Mouse (Mus musculus): Measurements from ENCODE around the gene Casq1. TPM values are rescaled to one million over a fixed set of nuclear protein-coding genes. Genes with fewer than 3 reads are reported as not detected.

Gene Casq1
- polyA plus RNA-seq, 1 experiment from 2014 or later = 1.3 TPM

DNA sequence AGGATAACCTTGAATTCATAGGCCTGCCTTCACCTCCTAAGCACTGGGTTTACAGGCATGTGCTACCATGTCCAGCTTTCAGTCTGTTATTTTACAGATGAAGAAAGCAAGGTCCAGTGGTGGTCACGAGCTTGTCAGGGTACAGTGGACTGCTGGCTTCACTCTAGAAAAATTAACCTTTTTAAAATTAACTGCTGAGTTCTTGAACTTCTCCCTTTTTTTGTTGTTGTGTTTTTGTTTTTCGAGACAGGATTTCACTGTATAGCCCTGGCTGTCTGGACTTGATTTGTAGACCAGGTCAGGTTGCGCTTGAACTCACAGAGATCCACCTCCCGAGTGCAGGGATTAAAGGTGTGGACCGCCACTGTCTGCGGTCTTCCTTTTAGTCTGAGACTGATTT lies 56.7 kb downstream of the Casq1 start:
- WGBS = 92% methylated on average over 6 of the region's 6 CpGs
- no peak overlapping the region for H3K27ac ChIP-seq
- no peak overlapping the region for H3K4me3 ChIP-seq
- peaks cover 37% of the 10 kb centered on the region for H3K36me3 ChIP-seq
- DNase-seq (ENCODE audit: low spot score) = no peak
- H3K9me3 ChIP-seq = no peaks in the 10 kb centered on the region
- no peaks in the 10 kb centered on the region for H3K27me3 ChIP-seq (ENCODE audit: insufficient read depth, poor library complexity, severe bottlenecking)
- peaks cover 5% of the 10 kb centered on the region; the same call in 1 of the 2 replicates for H3K4me1 ChIP-seq (replicated peaks)

DNA sequence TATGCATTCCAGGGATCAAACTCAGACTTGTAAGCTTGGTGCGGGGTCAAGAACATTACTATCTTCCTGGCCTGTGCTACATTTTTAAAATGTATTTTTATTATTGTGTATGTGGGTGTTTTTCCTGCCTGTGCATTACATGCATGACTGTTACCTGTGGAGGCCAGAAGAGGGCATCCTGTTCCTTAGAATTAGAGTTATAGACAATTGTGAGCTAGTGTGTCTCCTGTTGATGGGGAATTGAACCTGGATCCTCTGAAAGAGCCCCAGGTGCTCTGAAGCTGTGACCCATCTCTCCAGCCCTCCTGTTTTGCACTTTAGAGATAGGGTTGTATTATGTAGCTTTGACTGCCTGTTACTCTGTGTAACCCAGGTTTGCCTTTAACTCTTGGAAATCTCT lies 57.7 kb downstream of the Casq1 start:
- DNase-seq (ENCODE audit: low spot score) = peak; percentile 13
- H3K4me1 ChIP-seq (replicated peaks) = peaks cover 5% of the 10 kb centered on the region; the same call in 1 of the 2 replicates
- WGBS = 95% methylated on average over 1 of the region's 1 CpGs
- H3K36me3 ChIP-seq = peaks cover 28% of the 10 kb centered on the region
- no peak overlapping the region for H3K4me3 ChIP-seq
- H3K9me3 ChIP-seq = no peaks in the 10 kb centered on the region
- no peak overlapping the region for H3K27ac ChIP-seq
- H3K27me3 ChIP-seq (ENCODE audit: insufficient read depth, poor library complexity, severe bottlenecking) = no peaks in the 10 kb centered on the region

DNA sequence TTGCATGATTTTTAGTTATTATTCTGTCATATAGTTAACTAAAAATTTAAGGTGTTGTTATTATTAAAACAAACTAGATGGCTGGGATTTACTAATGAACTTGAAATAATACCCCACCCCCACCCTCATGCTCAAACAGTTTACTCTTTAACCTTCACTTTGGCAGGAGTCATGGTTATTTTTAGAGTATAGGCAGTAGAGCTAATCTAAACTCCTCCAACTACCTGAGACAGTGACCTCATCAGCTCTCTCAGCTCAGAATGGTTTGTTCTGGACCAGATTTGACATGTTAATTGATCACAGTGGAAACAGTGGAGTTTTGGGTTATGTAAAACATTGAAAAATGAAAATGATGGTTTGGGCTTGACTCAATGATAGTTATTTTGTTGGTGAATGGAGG lies 59.2 kb downstream of the Casq1 start:
- DNase-seq (ENCODE audit: low spot score) = no peak
- H3K27me3 ChIP-seq (ENCODE audit: insufficient read depth, poor library complexity, severe bottlenecking) = no peaks in the 10 kb centered on the region
- H3K36me3 ChIP-seq = peaks cover 27% of the 10 kb centered on the region
- H3K9me3 ChIP-seq = no peaks in the 10 kb centered on the region
- H3K4me3 ChIP-seq = no peak overlapping the region
- peaks cover 5% of the 10 kb centered on the region; the same call in 1 of the 2 replicates for H3K4me1 ChIP-seq (replicated peaks)
- H3K27ac ChIP-seq = no peak overlapping the region

DNA sequence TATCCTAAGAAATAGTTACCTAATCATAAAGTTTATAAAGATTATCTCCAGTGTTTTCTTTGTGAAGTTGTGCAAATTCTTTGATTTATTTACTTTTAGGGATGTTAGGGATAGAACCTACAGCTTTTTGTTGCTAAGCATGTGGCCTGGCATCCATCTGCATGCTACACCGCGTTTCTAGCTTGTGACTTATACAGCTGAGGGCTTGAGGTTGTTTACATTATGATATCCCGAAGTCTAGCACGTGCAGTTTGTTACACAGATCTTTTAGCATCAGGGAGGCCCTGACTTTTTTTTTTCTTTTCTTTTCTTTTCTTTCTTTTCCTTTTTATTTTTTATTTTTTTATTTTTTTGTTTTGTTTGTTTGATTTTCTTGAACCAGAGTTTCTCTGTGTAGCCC lies 59.7 kb downstream of the Casq1 start:
- Histone ChIP-seq H3K4me3 (no peak overlapping the region), H3K27me3 (ENCODE audit: insufficient read depth, poor library complexity, severe bottlenecking) (no peaks in the 10 kb centered on the region), H3K27ac (no peak overlapping the region), H3K36me3 (peaks cover 27% of the 10 kb centered on the region), H3K4me1 (replicated peaks) (peaks cover 5% of the 10 kb centered on the region; the same call in 1 of the 2 replicates), H3K9me3 (no peaks in the 10 kb centered on the region)
- no peak for DNase-seq (ENCODE audit: low spot score)
- 86% methylated on average over 4 of the region's 4 CpGs for WGBS

Other genes with a start within 250 kb of the Casq1 start
- 46.0 and 72.6 TPM in 2 replicates for gene Vangl2, start 191.4 kb downstream of the Casq1 start, polyA plus RNA-seq (2016; fragmentation: Nextera tagmentation; extraction: Ambion mirVana)
- gene Nhlh1, start 162.3 kb downstream of the Casq1 start, polyA plus RNA-seq (2016; fragmentation: Nextera tagmentation; extraction: Ambion mirVana) = 9.9 and 16.3 TPM in 2 replicates
- gene Copa, start 137.3 kb downstream of the Casq1 start, polyA plus RNA-seq (2016; fragmentation: Nextera tagmentation; extraction: Ambion mirVana) = 173 and 187 TPM in 2 replicates
- 112 and 127 TPM in 2 replicates for gene Ncstn, start 137.1 kb downstream of the Casq1 start, polyA plus RNA-seq (2016; fragmentation: Nextera tagmentation; extraction: Ambion mirVana)
- gene Pex19, start 93.1 kb downstream of the Casq1 start, polyA plus RNA-seq (2016; fragmentation: Nextera tagmentation; extraction: Ambion mirVana) = 183 and 210 TPM in 2 replicates
- 120 and 125 TPM in 2 replicates for gene Dcaf8, start 71.8 kb downstream of the Casq1 start, polyA plus RNA-seq (2016; fragmentation: Nextera tagmentation; extraction: Ambion mirVana)
- gene Pea15a, start 13.1 kb downstream of the Casq1 start, polyA plus RNA-seq (2016; fragmentation: Nextera tagmentation; extraction: Ambion mirVana) = 295 and 370 TPM in 2 replicates
- gene Atp1a4, start 38.5 kb upstream of the Casq1 start, polyA plus RNA-seq (2016; fragmentation: Nextera tagmentation; extraction: Ambion mirVana) = not detected in 2 replicates
- 63.5 and 142 TPM in 2 replicates for gene Igsf8, start 41.8 kb upstream of the Casq1 start, polyA plus RNA-seq (2016; fragmentation: Nextera tagmentation; extraction: Ambion mirVana)
- gene Atp1a2, start 78.2 kb upstream of the Casq1 start, polyA plus RNA-seq (2016; fragmentation: Nextera tagmentation; extraction: Ambion mirVana) = 2.1 and 2.3 TPM in 2 replicates
- gene Kcnj9, start 109.5 kb upstream of the Casq1 start, polyA plus RNA-seq (2016; fragmentation: Nextera tagmentation; extraction: Ambion mirVana) = 0.11 and 0.71 TPM in 2 replicates
- 0.31 and 0.77 TPM in 2 replicates for gene Kcnj10, start 121.3 kb upstream of the Casq1 start, polyA plus RNA-seq (2016; fragmentation: Nextera tagmentation; extraction: Ambion mirVana)
- gene Pigm, start 156.7 kb upstream of the Casq1 start, polyA plus RNA-seq (2016; fragmentation: Nextera tagmentation; extraction: Ambion mirVana) = 8.7 and 10.5 TPM in 2 replicates